Mouse (Mus musculus): ENCODE data around the gene Ceacam10. TPM values are rescaled to one million over a fixed set of nuclear protein-coding genes. Genes with fewer than 3 reads are reported as not detected.

Ceacam10 gene
- polyA plus RNA-seq, 1 experiment from 2014 or later = 0.24 TPM

DNA sequence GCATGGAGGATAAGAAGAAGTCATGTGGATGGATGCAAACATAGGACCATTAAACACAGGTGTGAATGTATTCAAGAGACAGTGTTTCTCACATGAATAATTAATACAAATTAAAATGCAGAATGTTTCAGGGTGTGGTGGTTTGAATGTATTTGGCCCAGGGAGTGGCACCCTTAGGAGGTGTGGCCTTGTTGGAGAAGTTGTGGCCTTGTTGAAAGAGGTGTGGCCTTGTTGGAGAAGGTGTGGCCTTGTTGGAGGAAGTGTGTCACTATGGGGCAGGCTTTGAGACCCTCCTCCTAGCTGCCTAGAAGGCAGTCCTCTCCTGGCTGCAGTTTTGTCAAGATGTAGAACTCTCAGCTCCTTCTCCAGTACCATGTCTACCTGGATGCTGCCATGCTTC, 5.6 kb upstream of the Ceacam10 start:
- H3K4me3 ChIP-seq (ENCODE audit: low read depth, low read length) = no peak overlapping the region
- no peaks in the 10 kb centered on the region for H3K4me1 ChIP-seq (ENCODE audit: control insufficient read depth, insufficient read depth, low read length)
- H3K27ac ChIP-seq (ENCODE audit: low read length) = no peak overlapping the region
- no peak overlapping the region for H3K9ac ChIP-seq (ENCODE audit: low read depth, low read length)
- no peak overlapping the region for H3K4me2 ChIP-seq (ENCODE audit: low read length)
- ATAC-seq = no peak
- no peaks in the 10 kb centered on the region for H3K36me3 ChIP-seq (ENCODE audit: control insufficient read depth, insufficient read depth, low read length)
- H3K27me3 ChIP-seq (ENCODE audit: control insufficient read depth, insufficient read depth, low read depth, low read length) = no peaks in the 10 kb centered on the region
- no peaks in the 10 kb centered on the region for H3K9me3 ChIP-seq (replicated peaks; ENCODE audit: control insufficient read depth, low read length, poor library complexity, severe bottlenecking)

DNA sequence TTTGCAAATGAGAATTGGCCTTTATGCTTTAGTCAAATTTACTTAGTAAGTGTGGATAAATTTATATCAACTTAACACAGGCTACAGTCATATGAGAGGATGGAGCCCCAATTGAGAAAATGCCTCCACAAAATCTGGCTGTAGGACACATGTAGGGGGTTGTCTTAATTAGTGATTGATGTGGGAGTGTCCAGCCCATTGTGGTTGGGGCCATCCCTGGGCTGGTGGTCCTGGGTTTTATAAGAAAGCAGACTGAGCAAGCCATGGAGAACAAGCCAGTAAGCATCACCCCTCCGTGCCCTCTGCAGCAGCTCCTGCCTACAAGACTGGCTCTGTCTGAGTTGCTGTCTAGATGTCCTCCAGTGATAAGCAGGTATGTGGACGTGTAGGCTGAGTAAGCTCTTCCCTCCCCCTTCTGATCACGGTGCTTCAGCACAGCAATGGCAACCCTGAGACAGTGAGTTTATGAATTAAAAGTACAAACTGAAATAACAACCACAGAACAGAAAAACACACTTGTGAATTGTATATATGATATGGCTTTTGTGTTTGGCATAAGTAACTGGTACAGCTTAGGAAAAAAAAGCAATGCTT, 3.0 kb upstream of the Ceacam10 start:
- 54% methylated on average over 3 of the region's 3 CpGs for WGBS
- Histone ChIP-seq H3K27me3 (ENCODE audit: control insufficient read depth, insufficient read depth, low read depth, low read length) (no peaks in the 10 kb centered on the region), H3K4me3 (ENCODE audit: low read depth, low read length) (no peak overlapping the region), H3K4me2 (ENCODE audit: low read length) (no peak overlapping the region), H3K9ac (ENCODE audit: low read depth, low read length) (no peak overlapping the region), H3K9me3 (replicated peaks; ENCODE audit: control insufficient read depth, low read length, poor library complexity, severe bottlenecking) (no peaks in the 10 kb centered on the region), H3K36me3 (ENCODE audit: control insufficient read depth, insufficient read depth, low read length) (no peaks in the 10 kb centered on the region), H3K4me1 (ENCODE audit: control insufficient read depth, insufficient read depth, low read length) (no peaks in the 10 kb centered on the region), H3K27ac (ENCODE audit: low read length) (no peak overlapping the region)
- ATAC-seq = no peak

DNA sequence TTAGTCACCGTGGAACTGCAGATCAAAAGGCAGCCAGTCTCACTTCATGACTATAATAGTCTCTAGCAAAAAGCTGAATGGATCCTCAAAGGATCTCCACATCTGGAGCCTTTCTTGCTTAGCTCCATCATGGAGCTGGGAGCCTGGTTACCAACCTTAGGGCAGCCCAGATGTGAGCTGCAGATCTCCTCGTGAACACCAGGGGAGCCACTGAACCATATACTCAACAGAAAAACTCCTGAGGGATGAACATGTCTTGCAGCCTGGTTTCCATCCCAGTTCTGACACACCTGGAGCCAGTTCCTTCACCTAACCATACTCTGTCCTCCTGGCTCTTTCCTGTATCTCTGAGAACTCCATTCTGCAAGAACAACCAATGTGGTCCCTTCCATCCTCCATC, 861 bp upstream of the Ceacam10 start:
- no peak overlapping the region for H3K4me3 ChIP-seq (ENCODE audit: low read depth, low read length)
- no peak overlapping the region for H3K27ac ChIP-seq (ENCODE audit: low read length)
- no peak for ATAC-seq
- H3K4me2 ChIP-seq (ENCODE audit: low read length) = no peak overlapping the region
- no peaks in the 10 kb centered on the region for H3K9me3 ChIP-seq (replicated peaks; ENCODE audit: control insufficient read depth, low read length, poor library complexity, severe bottlenecking)
- H3K4me1 ChIP-seq (ENCODE audit: control insufficient read depth, insufficient read depth, low read length) = no peaks in the 10 kb centered on the region
- H3K27me3 ChIP-seq (ENCODE audit: control insufficient read depth, insufficient read depth, low read depth, low read length) = no peaks in the 10 kb centered on the region
- no peak overlapping the region for H3K9ac ChIP-seq (ENCODE audit: low read depth, low read length)
- WGBS = 67% methylated on average over 2 of the region's 2 CpGs
- no peaks in the 10 kb centered on the region for H3K36me3 ChIP-seq (ENCODE audit: control insufficient read depth, insufficient read depth, low read length)

DNA sequence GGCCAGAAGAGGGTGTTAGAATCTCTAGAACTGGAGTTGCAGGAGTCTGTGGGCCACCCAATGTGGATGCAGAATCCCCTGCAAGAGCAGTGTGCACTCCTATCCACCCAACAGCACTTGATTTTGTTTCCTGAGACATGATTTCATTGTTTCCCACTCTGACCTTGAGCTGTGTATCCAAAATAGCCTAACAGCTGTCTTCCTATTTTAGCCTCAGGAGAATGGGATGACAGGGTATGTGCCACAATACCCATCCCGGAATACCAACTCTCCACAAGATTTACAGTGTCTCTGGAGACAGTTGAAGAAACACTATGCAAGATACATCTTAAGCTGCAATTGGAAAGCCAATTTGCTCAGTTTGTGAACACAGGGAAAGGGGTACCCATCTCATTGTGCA, 20.9 kb downstream of the Ceacam10 start:
- H3K4me3 ChIP-seq (ENCODE audit: low read depth, low read length) = no peak overlapping the region
- ATAC-seq = no peak
- H3K9ac ChIP-seq (ENCODE audit: low read depth, low read length) = no peak overlapping the region
- 94% methylated on average over 1 of the region's 1 CpGs for WGBS
- no peak overlapping the region for H3K27ac ChIP-seq (ENCODE audit: low read length)
- no peaks in the 10 kb centered on the region for H3K36me3 ChIP-seq (ENCODE audit: control insufficient read depth, insufficient read depth, low read length)
- H3K27me3 ChIP-seq (ENCODE audit: control insufficient read depth, insufficient read depth, low read depth, low read length) = no peaks in the 10 kb centered on the region
- no peak overlapping the region for H3K4me2 ChIP-seq (ENCODE audit: low read length)
- no peaks in the 10 kb centered on the region for H3K4me1 ChIP-seq (ENCODE audit: control insufficient read depth, insufficient read depth, low read length)
- peaks cover 9% of the 10 kb centered on the region for H3K9me3 ChIP-seq (replicated peaks; ENCODE audit: control insufficient read depth, low read length, poor library complexity, severe bottlenecking)

DNA sequence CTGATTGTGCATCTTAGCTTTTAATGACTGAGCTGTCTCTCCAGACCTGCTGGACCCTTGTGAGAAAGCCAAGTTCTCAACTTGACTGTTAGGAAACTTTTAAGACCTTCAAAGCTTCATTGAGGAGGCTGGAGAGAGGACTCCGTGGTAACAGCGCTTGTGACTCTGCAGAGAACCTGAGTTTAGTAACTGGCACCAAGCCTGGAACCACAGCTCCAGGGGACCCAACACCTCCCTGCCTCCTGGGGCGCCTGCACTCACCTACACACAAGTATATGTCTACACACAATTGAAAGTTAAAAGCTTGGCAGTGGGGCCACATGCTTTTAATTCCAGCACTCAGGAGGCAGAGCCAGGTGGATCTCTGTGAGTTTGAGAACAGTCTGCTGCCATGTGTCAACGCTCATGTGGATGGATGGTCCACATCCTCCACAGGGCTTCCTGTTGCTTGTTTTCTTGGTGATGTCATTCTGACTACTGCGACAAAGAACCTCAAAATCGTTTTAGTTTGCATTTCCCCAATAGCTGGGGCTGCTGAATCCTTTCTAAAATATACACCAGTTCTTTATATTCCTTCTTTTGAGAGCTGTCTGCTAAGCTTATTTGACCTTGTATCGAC, 25.3 kb downstream of the Ceacam10 start:
- 80% methylated on average over 7 of the region's 7 CpGs for WGBS
- no peak overlapping the region for H3K9ac ChIP-seq (ENCODE audit: low read depth, low read length)
- no peak overlapping the region for H3K27ac ChIP-seq (ENCODE audit: low read length)
- no peaks in the 10 kb centered on the region for H3K4me1 ChIP-seq (ENCODE audit: control insufficient read depth, insufficient read depth, low read length)
- no peak overlapping the region for H3K4me3 ChIP-seq (ENCODE audit: low read depth, low read length)
- no peaks in the 10 kb centered on the region for H3K27me3 ChIP-seq (ENCODE audit: control insufficient read depth, insufficient read depth, low read depth, low read length)
- H3K4me2 ChIP-seq (ENCODE audit: low read length) = no peak overlapping the region
- ATAC-seq = no peak
- H3K36me3 ChIP-seq (ENCODE audit: control insufficient read depth, insufficient read depth, low read length) = no peaks in the 10 kb centered on the region
- H3K9me3 ChIP-seq (replicated peaks; ENCODE audit: control insufficient read depth, low read length, poor library complexity, severe bottlenecking) = no peaks in the 10 kb centered on the region

DNA sequence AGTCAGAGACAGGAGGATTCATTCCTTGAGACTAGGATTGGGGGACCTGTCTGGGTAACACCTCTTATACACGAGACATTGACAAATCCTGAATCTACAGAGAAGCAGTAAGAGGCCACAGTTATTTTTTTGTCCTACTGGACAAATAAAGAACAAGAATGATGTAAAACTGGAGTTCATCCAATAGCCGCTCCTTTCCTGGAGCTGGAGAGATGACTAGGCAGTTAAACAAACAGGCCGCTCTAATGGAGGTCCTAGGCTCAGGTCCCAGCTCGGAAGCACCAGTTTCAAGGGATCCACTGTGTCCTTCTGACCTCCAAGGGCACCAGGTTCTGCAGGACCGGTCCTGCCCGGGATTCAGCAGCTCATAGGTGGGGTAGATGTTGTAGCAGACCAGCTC, 27.8 kb downstream of the Ceacam10 start:
- WGBS = 64% methylated on average over 6 of the region's 6 CpGs
- H3K4me1 ChIP-seq (ENCODE audit: control insufficient read depth, insufficient read depth, low read length) = no peaks in the 10 kb centered on the region
- H3K36me3 ChIP-seq (ENCODE audit: control insufficient read depth, insufficient read depth, low read length) = no peaks in the 10 kb centered on the region
- ATAC-seq = no peak
- no peaks in the 10 kb centered on the region for H3K27me3 ChIP-seq (ENCODE audit: control insufficient read depth, insufficient read depth, low read depth, low read length)
- no peak overlapping the region for H3K4me2 ChIP-seq (ENCODE audit: low read length)
- no peak overlapping the region for H3K27ac ChIP-seq (ENCODE audit: low read length)
- no peak overlapping the region for H3K4me3 ChIP-seq (ENCODE audit: low read depth, low read length)
- H3K9me3 ChIP-seq (replicated peaks; ENCODE audit: control insufficient read depth, low read length, poor library complexity, severe bottlenecking) = no peaks in the 10 kb centered on the region
- no peak overlapping the region for H3K9ac ChIP-seq (ENCODE audit: low read depth, low read length)

DNA sequence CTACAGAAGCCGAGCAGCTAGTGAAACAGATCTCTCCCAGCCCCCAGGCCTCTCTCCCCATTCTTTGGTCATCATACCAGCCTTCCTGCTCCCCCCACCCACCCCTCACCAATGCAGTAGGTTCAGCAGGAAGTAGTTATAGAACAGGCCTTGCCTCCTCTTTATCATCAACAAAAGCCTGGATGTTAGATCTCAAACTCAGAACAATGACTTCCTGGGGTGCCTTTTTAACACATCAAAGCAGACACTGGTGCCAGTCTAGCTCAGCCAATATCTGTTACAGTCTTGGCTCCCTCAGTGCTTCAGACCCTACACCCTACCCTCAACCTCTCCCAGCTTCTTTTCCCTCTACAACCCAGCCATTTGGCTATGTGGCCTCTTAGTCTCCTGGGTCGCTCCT, 32.0 kb downstream of the Ceacam10 start:
- H3K27me3 ChIP-seq (ENCODE audit: control insufficient read depth, insufficient read depth, low read depth, low read length) = no peaks in the 10 kb centered on the region
- ATAC-seq = no peak
- 38% methylated on average over 2 of the region's 2 CpGs for WGBS
- no peak overlapping the region for H3K4me2 ChIP-seq (ENCODE audit: low read length)
- H3K36me3 ChIP-seq (ENCODE audit: control insufficient read depth, insufficient read depth, low read length) = no peaks in the 10 kb centered on the region
- no peak overlapping the region for H3K9ac ChIP-seq (ENCODE audit: low read depth, low read length)
- H3K4me3 ChIP-seq (ENCODE audit: low read depth, low read length) = no peak overlapping the region
- H3K27ac ChIP-seq (ENCODE audit: low read length) = no peak overlapping the region
- no peaks in the 10 kb centered on the region for H3K9me3 ChIP-seq (replicated peaks; ENCODE audit: control insufficient read depth, low read length, poor library complexity, severe bottlenecking)
- H3K4me1 ChIP-seq (ENCODE audit: control insufficient read depth, insufficient read depth, low read length) = no peaks in the 10 kb centered on the region

DNA sequence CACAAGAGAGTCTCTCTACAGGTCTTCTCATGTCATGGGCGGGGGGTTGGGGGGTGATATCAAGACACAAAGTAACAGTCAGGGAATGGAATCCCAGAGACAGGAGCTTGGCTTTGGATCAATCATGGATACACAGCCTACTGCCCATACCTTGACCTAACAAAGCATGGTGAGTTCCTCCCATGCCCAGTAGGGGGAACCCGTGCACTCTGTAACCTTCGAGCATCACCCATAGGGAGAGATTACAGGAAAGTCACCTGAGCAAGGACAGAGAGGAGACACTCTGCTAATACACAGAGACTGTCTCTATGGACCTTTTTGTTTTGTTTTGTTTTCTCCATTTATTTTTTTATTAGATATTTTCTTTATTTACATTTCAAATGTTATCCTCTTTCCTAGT, 40.5 kb downstream of the Ceacam10 start:
- 3% methylated on average over 3 of the region's 3 CpGs for whole genome bisulfite sequencing
- Histone ChIP-seq H3K4me3 (ENCODE audit: low read depth, low read length) (no peak overlapping the region), H3K27me3 (ENCODE audit: control insufficient read depth, insufficient read depth, low read depth, low read length) (no peaks in the 10 kb centered on the region), H3K9ac (ENCODE audit: low read depth, low read length) (no peak overlapping the region), H3K36me3 (ENCODE audit: control insufficient read depth, insufficient read depth, low read length) (no peaks in the 10 kb centered on the region), H3K4me2 (ENCODE audit: low read length) (no peak overlapping the region), H3K9me3 (replicated peaks; ENCODE audit: control insufficient read depth, low read length, poor library complexity, severe bottlenecking) (no peaks in the 10 kb centered on the region), H3K27ac (ENCODE audit: low read length) (no peak overlapping the region), H3K4me1 (ENCODE audit: control insufficient read depth, insufficient read depth, low read length) (no peaks in the 10 kb centered on the region)
- peak; percentile 51; the same call in 1 of the 2 replicates for ATAC-seq

DNA sequence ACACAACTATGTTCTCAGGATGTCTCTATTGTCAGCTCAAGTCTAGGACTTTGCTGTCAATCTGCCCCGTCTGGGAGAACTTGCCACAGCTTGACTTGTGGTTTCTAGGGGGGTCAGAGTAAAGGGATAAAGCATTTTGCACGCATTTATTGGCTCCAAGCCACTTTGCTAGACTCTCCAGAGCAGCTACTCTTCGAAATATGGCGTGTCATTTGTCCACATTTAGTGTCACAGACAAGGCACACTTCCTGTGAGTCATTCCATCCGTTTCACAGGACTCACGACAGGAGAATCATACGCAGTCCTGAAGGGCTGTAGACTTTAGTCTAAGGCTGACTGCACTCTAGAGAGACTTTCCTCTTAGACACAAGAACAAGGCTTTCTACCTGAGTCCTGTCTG, 47.4 kb downstream of the Ceacam10 start:
- no peak overlapping the region for H3K4me3 ChIP-seq (ENCODE audit: low read depth, low read length)
- H3K9ac ChIP-seq (ENCODE audit: low read depth, low read length) = no peak overlapping the region
- H3K9me3 ChIP-seq (replicated peaks; ENCODE audit: control insufficient read depth, low read length, poor library complexity, severe bottlenecking) = no peaks in the 10 kb centered on the region
- no peak overlapping the region for H3K27ac ChIP-seq (ENCODE audit: low read length)
- no peak for ATAC-seq
- no peaks in the 10 kb centered on the region for H3K27me3 ChIP-seq (ENCODE audit: control insufficient read depth, insufficient read depth, low read depth, low read length)
- no peak overlapping the region for H3K4me2 ChIP-seq (ENCODE audit: low read length)
- H3K36me3 ChIP-seq (ENCODE audit: control insufficient read depth, insufficient read depth, low read length) = no peaks in the 10 kb centered on the region
- no peaks in the 10 kb centered on the region for H3K4me1 ChIP-seq (ENCODE audit: control insufficient read depth, insufficient read depth, low read length)
- WGBS = 74% methylated on average over 7 of the region's 7 CpGs
